Mouse (Mus musculus) E14TG2a.4 (cell line): ENCODE results near the gene Kdelr2.

Experiments
- H3K27me3 ChIP-seq: 2 replicates; pipeline ENCODE4 v1.6.1; 2014; ENCODE audit warnings: low read length, control low read depth; ENCODE audit not compliant: insufficient read depth
- H3K36me3 ChIP-seq: 2 replicates; pipeline ENCODE4 v1.6.1; 2014; ENCODE audit warnings: low read length, control low read depth; ENCODE audit not compliant: insufficient read depth
- H3K4me1 ChIP-seq: replicated peaks from 2 replicates; pipeline ENCODE4 v1.6.1; 2014; ENCODE audit warnings: low read depth, low read length, control low read depth
- H3K4me3 ChIP-seq: replicated peaks from 2 replicates; pipeline ENCODE4 v1.5.1; 2014; ENCODE audit warnings: mild to moderate bottlenecking, low read length
- H3K9me3 ChIP-seq: 2 replicates; pipeline ENCODE4 v1.6.1; 2014; ENCODE audit warnings: low read length, control low read depth
- CTCF ChIP-seq: conservative IDR thresholded peaks from 2 replicates; pipeline ENCODE4 v1.5.1; 2014; ENCODE audit warnings: low read length
- NANOG ChIP-seq: IDR thresholded peaks from 2 replicates; pipeline ENCODE4 v1.6.1; 2014; ENCODE audit warnings: borderline replicate concordance, low read length, mixed read lengths
- POU5F1 ChIP-seq: IDR thresholded peaks from 2 replicates; pipeline ENCODE4 v1.6.1; 2014; ENCODE audit warnings: low read length, borderline replicate concordance

The Kdelr2 gene

GRCm38 (mm10) chr5:143395649-143396048, 8.0 kb upstream of the Kdelr2 start:
- TF ChIP-seq CTCF (peak; percentile 84), POU5F1 (no peak)
- H3K36me3 ChIP-seq = no peaks in the 10 kb centered on the region
- peaks cover 13% of the 10 kb centered on the region for H3K4me1 ChIP-seq
- H3K27me3 ChIP-seq = peaks cover 9% of the 10 kb centered on the region
- H3K9me3 ChIP-seq = peaks cover 4% of the 10 kb centered on the region; the same call in 1 of the 2 replicates
- H3K4me3 ChIP-seq = no peak overlapping the region

GRCm38 (mm10) chr5:143400501-143400900, 3.1 kb upstream of the Kdelr2 start:
- Histone ChIP-seq H3K27me3 (no peaks in the 10 kb centered on the region), H3K4me1 (peaks cover 42% of the 10 kb centered on the region), H3K36me3 (peaks cover 5% of the 10 kb centered on the region), H3K9me3 (no peaks in the 10 kb centered on the region), H3K4me3 (no peak overlapping the region)
- TF ChIP-seq POU5F1 = no peak
- no peak for TF ChIP-seq NANOG
- no peak for TF ChIP-seq CTCF

GRCm38 (mm10) chr5:143401556-143401955, 2.1 kb upstream of the Kdelr2 start:
- H3K4me1 ChIP-seq = peaks cover 44% of the 10 kb centered on the region
- H3K36me3 ChIP-seq = peaks cover 15% of the 10 kb centered on the region
- H3K9me3 ChIP-seq = no peaks in the 10 kb centered on the region
- TF ChIP-seq POU5F1 (no peak), NANOG (no peak), CTCF (no peak)
- no peaks in the 10 kb centered on the region for H3K27me3 ChIP-seq
- no peak overlapping the region for H3K4me3 ChIP-seq

- Histone ChIP-seq H3K27me3 (no peaks in the 10 kb centered on the region), H3K4me1 (peaks cover 51% of the 10 kb centered on the region), H3K4me3 (peak overlapping the region; percentile 97), H3K9me3 (no peaks in the 10 kb centered on the region), H3K36me3 (peaks cover 37% of the 10 kb centered on the region)
- TF ChIP-seq CTCF (no peak), NANOG (no peak), POU5F1 (no peak)
Observed at GRCm38 (mm10) chr5:143404148-143404930, 701 bp downstream of the Kdelr2 start.

- no peaks in the 10 kb centered on the region for H3K27me3 ChIP-seq
- TF ChIP-seq CTCF (no peak), POU5F1 (no peak), NANOG (no peak)
- no peaks in the 10 kb centered on the region for H3K9me3 ChIP-seq
- H3K4me3 ChIP-seq = no peak overlapping the region
- H3K36me3 ChIP-seq = peaks cover 42% of the 10 kb centered on the region
- peaks cover 55% of the 10 kb centered on the region for H3K4me1 ChIP-seq
Observed at GRCm38 (mm10) chr5:143405200-143405599, 1.6 kb downstream of the Kdelr2 start.

- H3K9me3 ChIP-seq = no peaks in the 10 kb centered on the region
- peaks cover 55% of the 10 kb centered on the region for H3K36me3 ChIP-seq
- H3K4me3 ChIP-seq = no peak overlapping the region
- TF ChIP-seq POU5F1 (no peak), NANOG (no peak)
- H3K4me1 ChIP-seq = peaks cover 57% of the 10 kb centered on the region
- H3K27me3 ChIP-seq = no peaks in the 10 kb centered on the region
Observed at GRCm38 (mm10) chr5:143406548-143406947, 2.9 kb downstream of the Kdelr2 start.

GRCm38 (mm10) chr5:143409239-143409638, 5.6 kb downstream of the Kdelr2 start:
- Histone ChIP-seq H3K9me3 (no peaks in the 10 kb centered on the region), H3K4me1 (peaks cover 57% of the 10 kb centered on the region), H3K4me3 (no peak overlapping the region), H3K27me3 (no peaks in the 10 kb centered on the region), H3K36me3 (peaks cover 73% of the 10 kb centered on the region)
- TF ChIP-seq POU5F1 = no peak
- TF ChIP-seq CTCF = no peak
- TF ChIP-seq NANOG = no peak

- H3K36me3 ChIP-seq = peaks cover 76% of the 10 kb centered on the region
- no peak overlapping the region for H3K4me3 ChIP-seq
- no peak for TF ChIP-seq NANOG
- TF ChIP-seq CTCF = no peak
- TF ChIP-seq POU5F1 = no peak
- H3K9me3 ChIP-seq = no peaks in the 10 kb centered on the region
- H3K4me1 ChIP-seq = peaks cover 54% of the 10 kb centered on the region
- H3K27me3 ChIP-seq = no peaks in the 10 kb centered on the region
Observed at GRCm38 (mm10) chr5:143410841-143411395, 7.3 kb downstream of the Kdelr2 start.

- peaks cover 67% of the 10 kb centered on the region for H3K36me3 ChIP-seq
- H3K4me1 ChIP-seq = peaks cover 31% of the 10 kb centered on the region
- no peak overlapping the region for H3K4me3 ChIP-seq
- H3K9me3 ChIP-seq = no peaks in the 10 kb centered on the region
- H3K27me3 ChIP-seq = no peaks in the 10 kb centered on the region
- TF ChIP-seq POU5F1 (no peak), NANOG (no peak), CTCF (no peak)
Observed at GRCm38 (mm10) chr5:143421484-143421883, 17.8 kb downstream of the Kdelr2 start.
